Mouse (Mus musculus): Measurements from ENCODE around the gene Dnase1.

GRCm38 (mm10) chr16:4052601-4053000, 15.9 kb downstream of the Dnase1 start:
- TF ChIP-seq CTCF (IDR thresholded peaks at IDR 0.05; ENCODE audit: low read depth), result no peak
- TF ChIP-seq EP300 (IDR thresholded peaks at IDR 0.05; ENCODE audit: low read depth), result no peak
